Mouse (Mus musculus) ES-E14 (cell line): ENCODE measurements at regions not wholly inside any gene's neighbourhood (a gene's known extent, or its start where the extent isn't known, plus 50 kb on each side); places are given as distances from the start of the nearest gene placed in this dataset.

Experiments used
- DNase-seq: peaks from one replicate; pipeline ENCODE4 v3.0.0-alpha.2; 2013; ENCODE audit warnings: low read depth, low spot score
- H3K27ac ChIP-seq: 2 replicates; pipeline ENCODE4 v1.5.1; 2012; ENCODE audit warnings: low read depth, mild to moderate bottlenecking, low read length, moderate library complexity, mixed read lengths; ENCODE audit not compliant: poor library complexity, insufficient read depth, severe bottlenecking
- H3K36me3 ChIP-seq: 2 replicates; pipeline ENCODE4 v1.6.1; 2012; ENCODE audit warnings: mild to moderate bottlenecking, low read length, moderate library complexity, mixed read lengths; ENCODE audit not compliant: control insufficient read depth, poor library complexity, insufficient read depth, severe bottlenecking
- H3K4me1 ChIP-seq, 2 experiments: fragments of 150-350 bp in 1 of 2; sonication (generic) in 1 of 2; 2 replicates each; pipeline ENCODE4 v1.6.1; 2012; ENCODE audit warnings: low read length in 2 of 2, mild to moderate bottlenecking in 1 of 2, mixed read lengths in 1 of 2; ENCODE audit not compliant: control insufficient read depth in 2 of 2, insufficient read depth in 2 of 2, poor library complexity in 1 of 2
- H3K4me3 ChIP-seq, 2 experiments: fragments of 150-350 bp in 1 of 2; sonication (generic) in 1 of 2; 2 replicates each; pipeline ENCODE4 v1.5.1; 2012; ENCODE audit warnings: low read length in 2 of 2, low read depth in 1 of 2, mild to moderate bottlenecking in 1 of 2, mixed read lengths in 1 of 2; ENCODE audit not compliant: insufficient read depth in 1 of 2, poor library complexity in 1 of 2, severe bottlenecking in 1 of 2
- H3K9ac ChIP-seq: 2 replicates; pipeline ENCODE4 v1.6.1; 2012; ENCODE audit warnings: low read depth, mild to moderate bottlenecking, low read length, mixed read lengths; ENCODE audit not compliant: poor library complexity, insufficient read depth, severe bottlenecking
- H3K9me3 ChIP-seq: fragments of 150-350 bp; sonication (generic); 2 replicates; pipeline ENCODE4 v1.6.1; 2012; ENCODE audit warnings: low read depth, mild to moderate bottlenecking, low read length; ENCODE audit not compliant: control insufficient read depth, insufficient read depth
- CHD2 ChIP-seq: IDR thresholded peaks from 2 replicates; pipeline ENCODE4 v1.6.1; 2014; ENCODE audit warnings: mild to moderate bottlenecking, low read depth, low read length, inconsistent platforms
- HCFC1 ChIP-seq: IDR thresholded peaks from 2 replicates; pipeline ENCODE4 v1.6.1; 2012; ENCODE audit warnings: low read length, inconsistent platforms, borderline replicate concordance; ENCODE audit not compliant: insufficient read depth
- MAFK ChIP-seq: IDR thresholded peaks from 2 replicates; pipeline ENCODE4 v1.6.1; 2014; ENCODE audit warnings: mild to moderate bottlenecking, low read depth, low read length, inconsistent platforms; ENCODE audit not compliant: insufficient read depth
- ZC3H11A ChIP-seq: IDR thresholded peaks from 2 replicates; pipeline ENCODE4 v1.6.1; 2012; ENCODE audit warnings: low read depth, mild to moderate bottlenecking, inconsistent platforms, low read length, borderline replicate concordance
- ZNF384 ChIP-seq: IDR thresholded peaks from 2 replicates; pipeline ENCODE4 v1.6.1; 2012; ENCODE audit warnings: low read depth, low read length, inconsistent platforms
- in situ Hi-C, 2 experiments: fragments of 600-800 bp; cut with MboI; formaldehyde crosslinking; loops; one replicate each; pipeline ENCODE4 v1.15.1; 2025; ENCODE audit warnings: low sequenced_read_pairs in 2 of 2, inconsistent platforms in 1 of 2; ENCODE audit not compliant: unreplicated experiment in 2 of 2

- Histone ChIP-seq H3K27ac (peak overlapping the region; percentile 3; the same call in 1 of the 2 replicates), H3K9me3 (no peaks in the 10 kb centered on the region), H3K4me3 (no peak overlapping the region), H3K4me1 (no peaks in the 10 kb centered on the region), H3K9ac (no peak overlapping the region), H3K36me3 (no peaks in the 10 kb centered on the region)
- no peak for DNase-seq
- TF ChIP-seq ZNF384 (no peak), CHD2 (no peak), MAFK (no peak), HCFC1 (no peak), ZC3H11A (no peak)
- in situ Hi-C loops = no loop called here
Observed at GRCm38 (mm10) chr1:91740661-91741060, 60.6 kb upstream of the Twist2 start.

- no peak overlapping the region for H3K27ac ChIP-seq
Observed at GRCm38 (mm10) chr1:91742031-91742430, 59.2 kb upstream of the Twist2 start.

GRCm38 (mm10) chr1:91742914-91743313 lies 58.3 kb upstream of the Twist2 start:
- TF ChIP-seq ZC3H11A = no peak
- no peak for TF ChIP-seq HCFC1
- no peak for TF ChIP-seq CHD2
- Histone ChIP-seq H3K4me1 (no peaks in the 10 kb centered on the region), H3K9ac (no peak overlapping the region), H3K9me3 (no peaks in the 10 kb centered on the region), H3K36me3 (no peaks in the 10 kb centered on the region), H3K27ac (no peak overlapping the region), H3K4me3 (no peak overlapping the region)
- no peak for DNase-seq
- in situ Hi-C loops = no loop called here

More at GRCm38 (mm10) chr1:91742031-91742430, 59.2 kb upstream of the Twist2 start:
- in situ Hi-C loops = no loop called here
- Histone ChIP-seq H3K4me1 (no peaks in the 10 kb centered on the region), H3K9ac (no peak overlapping the region), H3K36me3 (no peaks in the 10 kb centered on the region), H3K4me3 (no peak overlapping the region), H3K9me3 (no peaks in the 10 kb centered on the region)
- TF ChIP-seq HCFC1 = no peak
- TF ChIP-seq ZC3H11A = no peak
- TF ChIP-seq CHD2 = 0 out of 2 replicates have a peak, but pooled peaks have one; percentile 20
- no peak for TF ChIP-seq MAFK
- no peak for DNase-seq

GRCm38 (mm10) chr1:91744076-91744475 lies 57.2 kb upstream of the Twist2 start:
- Histone ChIP-seq H3K4me3 (no peak overlapping the region), H3K36me3 (no peaks in the 10 kb centered on the region), H3K4me1 (no peaks in the 10 kb centered on the region), H3K9ac (no peak overlapping the region), H3K27ac (no peak overlapping the region), H3K9me3 (no peaks in the 10 kb centered on the region)
- DNase-seq = no peak
- in situ Hi-C loops = no loop called here
- TF ChIP-seq ZC3H11A (no peak), HCFC1 (no peak), ZNF384 (no peak), CHD2 (no peak), MAFK (no peak)

- no peak for DNase-seq
- TF ChIP-seq ZC3H11A (no peak), CHD2 (no peak), ZNF384 (no peak), MAFK (no peak)
- H3K9me3 ChIP-seq = no peaks in the 10 kb centered on the region
- no peak overlapping the region for H3K9ac ChIP-seq
- H3K4me3 ChIP-seq = no peak overlapping the region
- H3K27ac ChIP-seq = no peak overlapping the region
- in situ Hi-C loops = no loop called here
- no peaks in the 10 kb centered on the region for H3K4me1 ChIP-seq
- no peaks in the 10 kb centered on the region for H3K36me3 ChIP-seq
Observed at GRCm38 (mm10) chr1:91744701-91745100, 56.6 kb upstream of the Twist2 start.
